Mouse (Mus musculus) testis, postnatal 14 days (tissue): ENCODE measurements around the gene Rsc1a1.

ENCODE experiments used
- DNase-seq: peaks from one replicate; pipeline ENCODE4 v3.0.0; 2021; ENCODE audit warnings: low spot score

Rsc1a1 gene

GRCm38 (mm10) chr4:141653813-141654212 lies 31.6 kb downstream of the Rsc1a1 start:
- no peak for DNase-seq

- no peak for DNase-seq
Observed at GRCm38 (mm10) chr4:141653044-141653443, 32.4 kb downstream of the Rsc1a1 start.

- DNase-seq: no peak
Observed at GRCm38 (mm10) chr4:141651944-141652343, 33.5 kb downstream of the Rsc1a1 start.

GRCm38 (mm10) chr4:141651286-141651685 lies 34.1 kb downstream of the Rsc1a1 start:
- DNase-seq: no peak

- no peak for DNase-seq
Observed at GRCm38 (mm10) chr4:141649244-141649643, 36.2 kb downstream of the Rsc1a1 start.

GRCm38 (mm10) chr4:141648262-141648661 lies 37.1 kb downstream of the Rsc1a1 start:
- DNase-seq: no peak

GRCm38 (mm10) chr4:141647187-141647586 lies 38.2 kb downstream of the Rsc1a1 start:
- no peak for DNase-seq

- no peak for DNase-seq
Observed at GRCm38 (mm10) chr4:141645988-141646387, 39.4 kb downstream of the Rsc1a1 start.

- no peak for DNase-seq
Observed at GRCm38 (mm10) chr4:141643118-141643855, 42.1 kb downstream of the Rsc1a1 start.

GRCm38 (mm10) chr4:141641961-141642811 lies 43.2 kb downstream of the Rsc1a1 start:
- DNase-seq: no peak

GRCm38 (mm10) chr4:141641353-141641771 lies 44.0 kb downstream of the Rsc1a1 start:
- DNase-seq: no peak

GRCm38 (mm10) chr4:141639474-141639873 lies 45.9 kb downstream of the Rsc1a1 start:
- no peak for DNase-seq

- DNase-seq: no peak
Observed at GRCm38 (mm10) chr4:141636693-141637092, 48.7 kb downstream of the Rsc1a1 start.

- no peak for DNase-seq
Observed at GRCm38 (mm10) chr4:141635991-141636390, 49.4 kb downstream of the Rsc1a1 start.
